28 mouse cellular contexts compared by ENCODE assay signal in genomic region chr19:57548661-57549060, GRCm38 (mm10).
DNase-seq lines count a peak whose midpoint lies in the region; ATAC-seq and TF ChIP-seq lines count a peak whose summit lies in the region.
"Had no signal": no experiment of that assay in that cellular context is flagged by ENCODE, and none has a peak within 500 bp of the region (broad histone marks: within the 10 kb centered on the region; RNA-seq: fewer than 3 reads in every experiment).

No protein-coding gene starts in this region.

- no peak overlapping the region for H3K27ac ChIP-seq in kidney, adult 2 months (ENCODE audit: insufficient read depth, low read depth, low read length)
- H3K27ac ChIP-seq in kidney, embryonic 15.5 days, result no peak overlapping the region
- no peak overlapping the region for H3K27ac ChIP-seq in kidney, embryonic 14.5 days (ENCODE audit: low read depth, low read length)
- H3K27ac ChIP-seq: embryonic facial prominence, embryonic 12.5 days; embryonic facial prominence, embryonic 15.5 days; gastrocnemius, adult 2 months; heart, embryonic 15.5 days; hindbrain, embryonic 10.5 days; hindbrain, embryonic 13.5 days had no signal

- H3K4me1 ChIP-seq in kidney, adult 2 months (ENCODE audit: control insufficient read depth, insufficient read depth, low read length), result peaks cover 5% of the 10 kb centered on the region
- peaks cover 21% of the 10 kb centered on the region; the same call in 1 of the 2 replicates for H3K4me1 ChIP-seq in kidney, embryonic 15.5 days
- peaks cover 6% of the 10 kb centered on the region; the same call in 1 of the 2 replicates for H3K4me1 ChIP-seq in kidney, embryonic 14.5 days (ENCODE audit: control insufficient read depth, insufficient read depth, low read length)

- H3K9me3 ChIP-seq in kidney, embryonic 15.5 days (replicated peaks), result no peaks in the 10 kb centered on the region
- no peaks in the 10 kb centered on the region for H3K9me3 ChIP-seq in kidney, embryonic 14.5 days (ENCODE audit: control insufficient read depth, low read length)
- H3K9me3 ChIP-seq: embryonic facial prominence, embryonic 12.5 days; embryonic facial prominence, embryonic 15.5 days; heart, embryonic 12.5 days; heart, embryonic 15.5 days; hindbrain, embryonic 10.5 days; hindbrain, embryonic 13.5 days had no signal

- no peak for ATAC-seq in kidney, embryonic 15.5 days (replicated peaks; ENCODE audit: low FRiP score)
- no peak for ATAC-seq in kidney, embryonic 14.5 days (ENCODE audit: low FRiP score, low TSS enrichment)
- ATAC-seq: CD4-positive, CD25-positive, alpha-beta regulatory T cell, adult 4 months; forebrain, embryonic 14.5 days; forebrain, postnatal 0 days; hindbrain, embryonic 16.5 days; Patski had no signal

- H3K4me3 ChIP-seq in kidney, adult 2 months (ENCODE audit: insufficient read depth, low read depth, low read length), result no peak overlapping the region
- H3K4me3 ChIP-seq in kidney, embryonic 15.5 days (replicated peaks), result no peak overlapping the region
- no peak overlapping the region for H3K4me3 ChIP-seq in kidney, embryonic 14.5 days (ENCODE audit: low read length)
- H3K4me3 ChIP-seq: embryonic facial prominence, embryonic 12.5 days; embryonic facial prominence, embryonic 15.5 days; gastrocnemius, adult 2 months; heart, embryonic 12.5 days; heart, embryonic 15.5 days; hindbrain, embryonic 10.5 days; hindbrain, embryonic 13.5 days had no signal

- no peaks in the 10 kb centered on the region for H3K27me3 ChIP-seq in kidney, adult 2 months (replicated peaks; ENCODE audit: control insufficient read depth, insufficient read depth, low read length)
- no peaks in the 10 kb centered on the region for H3K27me3 ChIP-seq in kidney, embryonic 15.5 days
- no peaks in the 10 kb centered on the region for H3K27me3 ChIP-seq in kidney, embryonic 14.5 days (ENCODE audit: control insufficient read depth, insufficient read depth, low read length)
- H3K27me3 ChIP-seq: embryonic facial prominence, embryonic 12.5 days; embryonic facial prominence, embryonic 15.5 days; heart, embryonic 12.5 days; heart, embryonic 15.5 days; hindbrain, embryonic 13.5 days; Patski had no signal

- 45% methylated on average over 11 of the region's 11 CpGs for WGBS in kidney, adult 2 months
- WGBS in kidney, embryonic 15.5 days, result 37% methylated on average over 11 of the region's 11 CpGs
- WGBS in kidney, embryonic 14.5 days, result 30% methylated on average over 11 of the region's 11 CpGs

- TF ChIP-seq POLR2A in kidney, adult 2 months (IDR thresholded peaks at IDR 0.05; ENCODE audit: low read depth, low read length), result no peak

- H3K9ac ChIP-seq in kidney, embryonic 15.5 days, result no peak overlapping the region
- H3K9ac ChIP-seq in kidney, embryonic 14.5 days (ENCODE audit: low read depth, low read length), result no peak overlapping the region
- H3K9ac ChIP-seq: embryonic facial prominence, embryonic 12.5 days; embryonic facial prominence, embryonic 15.5 days; forebrain, postnatal 0 days; heart, embryonic 12.5 days; heart, embryonic 15.5 days; hindbrain, embryonic 13.5 days had no signal

- H3K4me2 ChIP-seq in kidney, embryonic 15.5 days, result no peak overlapping the region
- H3K4me2 ChIP-seq in kidney, embryonic 14.5 days (replicated peaks; ENCODE audit: low read depth, low read length), result no peak overlapping the region
- H3K4me2 ChIP-seq: embryonic facial prominence, embryonic 12.5 days; embryonic facial prominence, embryonic 15.5 days; heart, embryonic 12.5 days; heart, embryonic 15.5 days; hindbrain, embryonic 13.5 days had no signal

- TF ChIP-seq CTCF in kidney, adult 2 months (conservative IDR thresholded peaks at IDR 0.05; ENCODE audit: insufficient read depth, insufficient read length, low read depth, low read length), result no peak

- peak; percentile 35 for DNase-seq in kidney, adult 2 months
- peak; percentile 55 for DNase-seq in kidney, postnatal 14 days
- DNase-seq in 3T3-L1 (ENCODE audit: low read depth, low spot score) (peak; percentile 14), NIH3T3 (ENCODE audit: low read depth) (peak; percentile 34)
- no peak for DNase-seq in cerebellum, adult 18-20 months
- DNase-seq: adrenal gland, postnatal 10 days; adrenal gland, postnatal 36 days; cerebellum, adult 2 months; cerebellum, adult 9-11 months; cerebellum, postnatal 25 days; forebrain, postnatal 0 days; gastrocnemius, adult 2 months; gastrocnemius, postnatal 14 days; heart, adult 18-20 months; heart, postnatal 10 days; heart, postnatal 36 days had no signal

- no peaks in the 10 kb centered on the region for H3K36me3 ChIP-seq in kidney, adult 2 months (ENCODE audit: control insufficient read depth, insufficient read depth, low read length)
- no peaks in the 10 kb centered on the region for H3K36me3 ChIP-seq in kidney, embryonic 15.5 days
- H3K36me3 ChIP-seq in kidney, embryonic 14.5 days (ENCODE audit: control insufficient read depth, insufficient read depth, low read length), result no peaks in the 10 kb centered on the region
- H3K36me3 ChIP-seq: embryonic facial prominence, embryonic 12.5 days; embryonic facial prominence, embryonic 15.5 days; heart, embryonic 12.5 days; heart, embryonic 15.5 days; hindbrain, embryonic 10.5 days; hindbrain, embryonic 13.5 days had no signal

Comparison
In these comparisons a context has a peak if more than half of its experiments do, and no peak if none do; other contexts are left out.
1. DNase-seq: peak in kidney, adult 2 months (single experiment), kidney, postnatal 14 days (single experiment), 3T3-L1 (single experiment) and NIH3T3 (single experiment); none in cerebellum, adult 18-20 months (0 of 2).